Mouse (Mus musculus): ENCODE measurements around the gene Ms4a4a. TPM values are rescaled to one million over a fixed set of nuclear protein-coding genes. Genes with fewer than 3 reads are reported as not detected.
"Not testable (repeated sequence)": the region's sequence is repeated elsewhere in the genome, so short reads cannot be mapped to it uniquely, and the experiment has no call there.

Gene Ms4a4a
- polyA plus RNA-seq, 1 experiment from 2014 or later: 5.0 TPM

- Histone ChIP-seq H3K27me3 (ENCODE audit: insufficient read depth, low read length) (no peaks in the 10 kb centered on the region), H3K9me3 (ENCODE audit: low read length) (no peaks in the 10 kb centered on the region), H3K4me2 (replicated peaks; ENCODE audit: low read depth, low read length) (no peak overlapping the region), H3K4me1 (ENCODE audit: insufficient read depth, low read length) (no peaks in the 10 kb centered on the region), H3K4me3 (ENCODE audit: low read length) (no peak overlapping the region), H3K27ac (ENCODE audit: low read length) (no peak overlapping the region), H3K36me3 (ENCODE audit: insufficient read depth, low read length) (no peaks in the 10 kb centered on the region), H3K9ac (replicated peaks; ENCODE audit: low read length) (no peak overlapping the region)
- WGBS: 69% methylated on average over 3 of the region's 3 CpGs
- no peak for ATAC-seq (ENCODE audit: low FRiP score, low TSS enrichment)
Measured at GRCm38 (mm10) chr19:11415581-11415980, 40.3 kb downstream of the Ms4a4a start.

- H3K27ac ChIP-seq (ENCODE audit: low read length); H3K9ac ChIP-seq (replicated peaks; ENCODE audit: low read length); H3K36me3 ChIP-seq (ENCODE audit: insufficient read depth, low read length); H3K9me3 ChIP-seq (ENCODE audit: low read length); H3K4me2 ChIP-seq (replicated peaks; ENCODE audit: low read depth, low read length); H3K27me3 ChIP-seq (ENCODE audit: insufficient read depth, low read length); H3K4me1 ChIP-seq (ENCODE audit: insufficient read depth, low read length); H3K4me3 ChIP-seq (ENCODE audit: low read length); ATAC-seq (ENCODE audit: low FRiP score, low TSS enrichment): not testable (repeated sequence)
- 77% methylated on average over 1 of the region's 3 CpGs for WGBS
Measured at GRCm38 (mm10) chr19:11418865-11419264, 43.5 kb downstream of the Ms4a4a start.

GRCm38 (mm10) chr19:11431209-11431608, 55.9 kb downstream of the Ms4a4a start:
- not testable (repeated sequence) for ATAC-seq (ENCODE audit: low FRiP score, low TSS enrichment)

GRCm38 (mm10) chr19:11435058-11435834, 59.9 kb downstream of the Ms4a4a start:
- ATAC-seq (ENCODE audit: low FRiP score, low TSS enrichment): no peak

More at GRCm38 (mm10) chr19:11431209-11431608, 55.9 kb downstream of the Ms4a4a start:
- 73% methylated on average over 1 of the region's 1 CpGs for WGBS
- not testable (repeated sequence) for H3K27ac ChIP-seq (ENCODE audit: low read length); H3K9ac ChIP-seq (replicated peaks; ENCODE audit: low read length); H3K4me3 ChIP-seq (ENCODE audit: low read length); H3K27me3 ChIP-seq (ENCODE audit: insufficient read depth, low read length); H3K9me3 ChIP-seq (ENCODE audit: low read length); H3K4me2 ChIP-seq (replicated peaks; ENCODE audit: low read depth, low read length); H3K4me1 ChIP-seq (ENCODE audit: insufficient read depth, low read length); H3K36me3 ChIP-seq (ENCODE audit: insufficient read depth, low read length)

More at GRCm38 (mm10) chr19:11435058-11435834, 59.9 kb downstream of the Ms4a4a start:
- H3K27me3 ChIP-seq (ENCODE audit: insufficient read depth, low read length): no peaks in the 10 kb centered on the region
- no peak overlapping the region for H3K4me2 ChIP-seq (replicated peaks; ENCODE audit: low read depth, low read length)
- no peak overlapping the region for H3K9ac ChIP-seq (replicated peaks; ENCODE audit: low read length)
- no peaks in the 10 kb centered on the region for H3K4me1 ChIP-seq (ENCODE audit: insufficient read depth, low read length)
- WGBS: 89% methylated on average over 4 of the region's 4 CpGs
- no peaks in the 10 kb centered on the region for H3K9me3 ChIP-seq (ENCODE audit: low read length)
- H3K4me3 ChIP-seq (ENCODE audit: low read length): no peak overlapping the region
- H3K27ac ChIP-seq (ENCODE audit: low read length): no peak overlapping the region
- H3K36me3 ChIP-seq (ENCODE audit: insufficient read depth, low read length): no peaks in the 10 kb centered on the region

Other genes starting within 250 kb of the Ms4a4a start
- gene 1700017D01Rik, start 244.6 kb upstream of the Ms4a4a start, polyA plus RNA-seq (2015; fragmentation: Nextera tagmentation; extraction: Ambion mirVana): not detected in 2 replicates
- not detected in 2 replicates for gene 1700025F22Rik, start 210.2 kb upstream of the Ms4a4a start, polyA plus RNA-seq (2015; fragmentation: Nextera tagmentation; extraction: Ambion mirVana)
- gene Ms4a13, start 178.8 kb upstream of the Ms4a4a start, polyA plus RNA-seq (2015; fragmentation: Nextera tagmentation; extraction: Ambion mirVana): not detected in 2 replicates
- gene Ms4a12, start 143.1 kb upstream of the Ms4a4a start, polyA plus RNA-seq (2015; fragmentation: Nextera tagmentation; extraction: Ambion mirVana): not detected in 2 replicates
- not detected in 2 replicates for gene Ms4a1, start 109.3 kb upstream of the Ms4a4a start, polyA plus RNA-seq (2015; fragmentation: Nextera tagmentation; extraction: Ambion mirVana)
- not detected in 2 replicates for gene Ms4a5, start 91.7 kb upstream of the Ms4a4a start, polyA plus RNA-seq (2015; fragmentation: Nextera tagmentation; extraction: Ambion mirVana)
- gene Ms4a14, start 61.1 kb upstream of the Ms4a4a start, polyA plus RNA-seq (2015; fragmentation: Nextera tagmentation; extraction: Ambion mirVana): 0.07 and 0.09 TPM in 2 replicates
- 3.3 and 4.1 TPM in 2 replicates for gene Ms4a7, start 39.4 kb upstream of the Ms4a4a start, polyA plus RNA-seq (2015; fragmentation: Nextera tagmentation; extraction: Ambion mirVana)
- gene Ms4a4c, start 29.2 kb downstream of the Ms4a4a start, polyA plus RNA-seq (2015; fragmentation: Nextera tagmentation; extraction: Ambion mirVana): 0.41 and 1.4 TPM in 2 replicates
- 0.17 and 0.30 TPM in 2 replicates for gene Ms4a4b, start 68.0 kb downstream of the Ms4a4a start, polyA plus RNA-seq (2015; fragmentation: Nextera tagmentation; extraction: Ambion mirVana)
- 4.6 and 5.3 TPM in 2 replicates for gene Ms4a6c, start 93.8 kb downstream of the Ms4a4a start, polyA plus RNA-seq (2015; fragmentation: Nextera tagmentation; extraction: Ambion mirVana)
- gene Gm8369, start 110.4 kb downstream of the Ms4a4a start, polyA plus RNA-seq (2015; fragmentation: Nextera tagmentation; extraction: Ambion mirVana): not detected in 2 replicates
- 3.2 and 4.1 TPM in 2 replicates for gene Ms4a6b, start 141.0 kb downstream of the Ms4a4a start, polyA plus RNA-seq (2015; fragmentation: Nextera tagmentation; extraction: Ambion mirVana)
- 0.17 and 0.19 TPM in 2 replicates for gene Ms4a4d, start 161.3 kb downstream of the Ms4a4a start, polyA plus RNA-seq (2015; fragmentation: Nextera tagmentation; extraction: Ambion mirVana)
- gene Ms4a6d, start 229.3 kb downstream of the Ms4a4a start, polyA plus RNA-seq (2015; fragmentation: Nextera tagmentation; extraction: Ambion mirVana): 1.7 and 2.6 TPM in 2 replicates
- 2.6 and 3.0 TPM in 2 replicates for gene Ms4a2, start 248.2 kb downstream of the Ms4a4a start, polyA plus RNA-seq (2015; fragmentation: Nextera tagmentation; extraction: Ambion mirVana)